Mouse (Mus musculus) forebrain, embryonic 10.5 days (tissue): ENCODE data around the gene Pkp1. TPM values are rescaled to one million over a fixed set of nuclear protein-coding genes. Genes with fewer than 3 reads are reported as not detected.

Source experiments
- DNase-seq: peaks from one replicate; pipeline ENCODE4 v3.0.0-alpha.2; 2017; ENCODE audit warnings: low spot score; ENCODE audit errors: extremely low spot score
- H3K27ac ChIP-seq: fragments of 300-500 bp; sonication (generic); 2 replicates; pipeline ENCODE4 v1.5.1; 2016; ENCODE audit warnings: mild to moderate bottlenecking
- H3K27me3 ChIP-seq: fragments of 300-500 bp; sonication (generic); 2 replicates; pipeline ENCODE4 v1.6.1; 2016; ENCODE audit warnings: mild to moderate bottlenecking; ENCODE audit not compliant: poor library complexity, severe bottlenecking
- H3K36me3 ChIP-seq: fragments of 300-500 bp; sonication (generic); replicated peaks from 2 replicates; pipeline ENCODE4 v1.6.1; 2016; ENCODE audit warnings: mild to moderate bottlenecking, moderate library complexity
- H3K4me1 ChIP-seq: fragments of 300-500 bp; sonication (generic); 2 replicates; pipeline ENCODE4 v1.6.1; 2016
- H3K4me3 ChIP-seq: fragments of 300-500 bp; sonication (generic); 2 replicates; pipeline ENCODE4 v1.5.1; 2016; ENCODE audit warnings: mild to moderate bottlenecking, moderate library complexity
- H3K9me3 ChIP-seq: fragments of 300-500 bp; sonication (generic); 2 replicates; pipeline ENCODE4 v1.6.1; 2016; ENCODE audit warnings: mild to moderate bottlenecking, moderate library complexity
- WGBS: fragments of 180-500 bp; shearing (Covaris S2); methylation state at CpG from one replicate; pipeline ENCODE4 v1.1.7; 2016; 5-methylcytosine and 5-hydroxymethylcytosine counted together
- polyA plus RNA-seq: library from polyadenylated mRNA; unstranded; fragments of >200 nt; fragmentation: Nextera tagmentation; extraction: Ambion mirVana; gene quantifications from 2 replicates; pipeline ENCODE4 v1.2.1, GENCODE M21; 2016

Pkp1 gene
- polyA plus RNA-seq, 1 experiment from 2014 or later: 0.07 TPM

GRCm38 (mm10) chr1:135863786-135864335 lies 55.1 kb downstream of the Pkp1 start:
- no peak overlapping the region for H3K4me3 ChIP-seq
- no peaks in the 10 kb centered on the region for H3K4me1 ChIP-seq
- 84% methylated on average over 9 of the region's 9 CpGs for WGBS

GRCm38 (mm10) chr1:135862561-135862960 lies 56.4 kb downstream of the Pkp1 start:
- Histone ChIP-seq H3K27me3 (peaks cover 22% of the 10 kb centered on the region), H3K9me3 (no peaks in the 10 kb centered on the region), H3K4me1 (no peaks in the 10 kb centered on the region), H3K27ac (no peak overlapping the region), H3K4me3 (no peak overlapping the region), H3K36me3 (no peaks in the 10 kb centered on the region)
- DNase-seq: no peak
- 84% methylated on average over 5 of the region's 5 CpGs for WGBS

More at GRCm38 (mm10) chr1:135863786-135864335, 55.1 kb downstream of the Pkp1 start:
- peaks cover 29% of the 10 kb centered on the region for H3K27me3 ChIP-seq
- H3K27ac ChIP-seq: no peak overlapping the region
- H3K36me3 ChIP-seq: no peaks in the 10 kb centered on the region
- no peak for DNase-seq
- no peaks in the 10 kb centered on the region for H3K9me3 ChIP-seq

GRCm38 (mm10) chr1:135861980-135862552 lies 56.9 kb downstream of the Pkp1 start:
- no peaks in the 10 kb centered on the region for H3K9me3 ChIP-seq
- H3K4me3 ChIP-seq: no peak overlapping the region
- DNase-seq: no peak
- H3K27me3 ChIP-seq: peaks cover 22% of the 10 kb centered on the region
- 85% methylated on average over 9 of the region's 9 CpGs for whole genome bisulfite sequencing
- no peaks in the 10 kb centered on the region for H3K36me3 ChIP-seq
- H3K27ac ChIP-seq: no peak overlapping the region
- H3K4me1 ChIP-seq: no peaks in the 10 kb centered on the region

GRCm38 (mm10) chr1:135861091-135861490 lies 57.9 kb downstream of the Pkp1 start:
- WGBS: 86% methylated on average over 5 of the region's 5 CpGs
- Histone ChIP-seq H3K27me3 (peaks cover 13% of the 10 kb centered on the region), H3K36me3 (no peaks in the 10 kb centered on the region), H3K4me1 (no peaks in the 10 kb centered on the region), H3K9me3 (no peaks in the 10 kb centered on the region), H3K4me3 (no peak overlapping the region), H3K27ac (no peak overlapping the region)
- DNase-seq: no peak

- H3K27me3 ChIP-seq: no peaks in the 10 kb centered on the region
- no peaks in the 10 kb centered on the region for H3K9me3 ChIP-seq
- no peaks in the 10 kb centered on the region for H3K4me1 ChIP-seq
- no peak for DNase-seq
- no peaks in the 10 kb centered on the region for H3K36me3 ChIP-seq
- WGBS: 94% methylated on average over 7 of the region's 7 CpGs
- H3K27ac ChIP-seq: no peak overlapping the region
- no peak overlapping the region for H3K4me3 ChIP-seq
These were observed 60.5 kb downstream of the Pkp1 start for GRCm38 (mm10) chr1:135858533-135858932.

GRCm38 (mm10) chr1:135857137-135857775 lies 61.8 kb downstream of the Pkp1 start:
- Histone ChIP-seq H3K27me3 (no peaks in the 10 kb centered on the region), H3K27ac (no peak overlapping the region), H3K4me1 (peaks cover 8% of the 10 kb centered on the region), H3K36me3 (no peaks in the 10 kb centered on the region), H3K9me3 (no peaks in the 10 kb centered on the region), H3K4me3 (no peak overlapping the region)
- 64% methylated on average over 11 of the region's 11 CpGs for WGBS
- DNase-seq: no peak

GRCm38 (mm10) chr1:135856070-135856469 lies 62.9 kb downstream of the Pkp1 start:
- Histone ChIP-seq H3K4me1 (peaks cover 20% of the 10 kb centered on the region), H3K36me3 (no peaks in the 10 kb centered on the region), H3K27ac (no peak overlapping the region), H3K4me3 (no peak overlapping the region), H3K27me3 (no peaks in the 10 kb centered on the region), H3K9me3 (no peaks in the 10 kb centered on the region)
- no peak for DNase-seq
- 69% methylated on average over 4 of the region's 4 CpGs for WGBS

GRCm38 (mm10) chr1:135855344-135855687 lies 63.7 kb downstream of the Pkp1 start:
- H3K4me1 ChIP-seq: peaks cover 27% of the 10 kb centered on the region
- no peak overlapping the region for H3K4me3 ChIP-seq
- no peaks in the 10 kb centered on the region for H3K27me3 ChIP-seq
- H3K27ac ChIP-seq: no peak overlapping the region
- DNase-seq: no peak
- H3K36me3 ChIP-seq: no peaks in the 10 kb centered on the region
- 88% methylated on average over 1 of the region's 1 CpGs for WGBS
- no peaks in the 10 kb centered on the region for H3K9me3 ChIP-seq

GRCm38 (mm10) chr1:135854591-135855343 lies 64.2 kb downstream of the Pkp1 start:
- Histone ChIP-seq H3K36me3 (no peaks in the 10 kb centered on the region), H3K9me3 (no peaks in the 10 kb centered on the region), H3K27me3 (no peaks in the 10 kb centered on the region), H3K4me1 (peaks cover 27% of the 10 kb centered on the region), H3K4me3 (no peak overlapping the region), H3K27ac (no peak overlapping the region)
- DNase-seq: no peak
- 91% methylated on average over 6 of the region's 6 CpGs for WGBS

GRCm38 (mm10) chr1:135853200-135853599 lies 65.8 kb downstream of the Pkp1 start:
- Histone ChIP-seq H3K27me3 (no peaks in the 10 kb centered on the region), H3K4me1 (peaks cover 37% of the 10 kb centered on the region), H3K27ac (peak overlapping the region; percentile 77), H3K4me3 (no peak overlapping the region), H3K36me3 (no peaks in the 10 kb centered on the region), H3K9me3 (no peaks in the 10 kb centered on the region)
- no peak for DNase-seq
- 89% methylated on average over 4 of the region's 4 CpGs for WGBS

- no peaks in the 10 kb centered on the region for H3K9me3 ChIP-seq
- H3K4me1 ChIP-seq: peaks cover 37% of the 10 kb centered on the region
- H3K27me3 ChIP-seq: no peaks in the 10 kb centered on the region
- no peak overlapping the region for H3K4me3 ChIP-seq
- H3K36me3 ChIP-seq: no peaks in the 10 kb centered on the region
- WGBS: 60% methylated on average over 13 of the region's 13 CpGs
- peak overlapping the region; percentile 77 for H3K27ac ChIP-seq
- DNase-seq: no peak
These were observed 66.8 kb downstream of the Pkp1 start for GRCm38 (mm10) chr1:135852044-135852756.

- peak; percentile 22 for DNase-seq
- no peak overlapping the region for H3K4me3 ChIP-seq
- no peaks in the 10 kb centered on the region for H3K36me3 ChIP-seq
- H3K9me3 ChIP-seq: no peaks in the 10 kb centered on the region
- peak overlapping the region; percentile 77 for H3K27ac ChIP-seq
- no peaks in the 10 kb centered on the region for H3K27me3 ChIP-seq
- WGBS: 71% methylated on average over 12 of the region's 12 CpGs
- peaks cover 37% of the 10 kb centered on the region for H3K4me1 ChIP-seq
These were observed 68.1 kb downstream of the Pkp1 start for GRCm38 (mm10) chr1:135850722-135851512.
